Mouse (Mus musculus) limb, embryonic 14.5 days (tissue): ENCODE data around the gene Tcte2. TPM values are rescaled to one million over a fixed set of nuclear protein-coding genes. Genes with fewer than 3 reads are reported as not detected.
A peak's percentile ranks its signal among the peaks of the same experiment; 100 is the strongest.

Experiments used
- ATAC-seq: fragments of 200-750 bp; cut with Nextera tagmentation; 2 replicates; pipeline ENCODE4 v1.8.0; 2017; ENCODE audit warnings: low read depth, moderate number of reproducible peaks, moderate TSS enrichment; ENCODE audit not compliant: low FRiP score
- DNase-seq: peaks from one replicate; pipeline ENCODE4 v3.0.0-alpha.2; 2015; ENCODE audit warnings: low spot score
- H3K27ac ChIP-seq: fragments of 300-500 bp; sonication (generic); replicated peaks from 2 replicates; pipeline ENCODE4 v1.5.1; 2014; ENCODE audit warnings: low read depth, mild to moderate bottlenecking, low read length, moderate library complexity, mixed read lengths
- H3K27me3 ChIP-seq: fragments of 300-500 bp; sonication (generic); 2 replicates; pipeline ENCODE4 v1.6.1; 2014; ENCODE audit warnings: low read length, mixed read lengths; ENCODE audit not compliant: control insufficient read depth, insufficient read depth
- H3K36me3 ChIP-seq: fragments of 300-500 bp; sonication (generic); 2 replicates; pipeline ENCODE4 v1.6.1; 2014; ENCODE audit warnings: mild to moderate bottlenecking, low read length, moderate library complexity, mixed read lengths; ENCODE audit not compliant: control insufficient read depth, insufficient read depth
- H3K4me1 ChIP-seq: fragments of 300-500 bp; sonication (generic); 2 replicates; pipeline ENCODE4 v1.6.1; 2014; ENCODE audit warnings: antibody characterized with exemption, low read length, mixed read lengths; ENCODE audit not compliant: control insufficient read depth, insufficient read depth
- H3K4me2 ChIP-seq: fragments of 300-500 bp; sonication (generic); replicated peaks from 2 replicates; pipeline ENCODE4 v1.6.1; 2014; ENCODE audit warnings: low read depth, mild to moderate bottlenecking, low read length, moderate library complexity; ENCODE audit not compliant: severe bottlenecking
- H3K4me3 ChIP-seq: fragments of 300-500 bp; sonication (generic); replicated peaks from 2 replicates; pipeline ENCODE4 v1.5.1; 2014; ENCODE audit warnings: low read length
- H3K9ac ChIP-seq: fragments of 300-500 bp; sonication (generic); 2 replicates; pipeline ENCODE4 v1.6.1; 2014; ENCODE audit warnings: mild to moderate bottlenecking, low read depth, low read length, moderate library complexity; ENCODE audit not compliant: severe bottlenecking
- H3K9me3 ChIP-seq: fragments of 300-500 bp; sonication (generic); 2 replicates; pipeline ENCODE4 v1.6.1; 2016; ENCODE audit warnings: low read length; ENCODE audit not compliant: control insufficient read depth
- POLR2A ChIP-seq: fragments of 200-500 bp; IDR thresholded peaks from 2 replicates; pipeline ENCODE4 v1.8.0; 2012; ENCODE audit warnings: inconsistent platforms, mild to moderate bottlenecking, moderate library complexity, borderline replicate concordance; ENCODE audit not compliant: insufficient read depth, insufficient read length; ENCODE audit errors: extremely low read depth
- WGBS: fragments of 180-500 bp; shearing (Covaris S2); extraction: QIAGEN DNeasy Blood & Tissue Kit; methylation state at CpG from one replicate; pipeline ENCODE4 v1.1.7; 2014; 5-methylcytosine and 5-hydroxymethylcytosine counted together
- polyA plus RNA-seq, 2 experiments: library from polyadenylated mRNA; depleted of rRNA in 1 of 2; stranded (reverse) in 1 of 2; unstranded in 1 of 2; fragments of >200 nt; fragmentation: Nextera tagmentation in 1 of 2; extraction: Ambion mirVana in 1 of 2; gene quantifications; 2 replicates each; pipeline versions ENCODE4 v1.2.1 to v1.2.3; 2012 to 2014

Gene Tcte2
- polyA plus RNA-seq, 2 experiments = 4.4 to 5.2 TPM

DNA sequence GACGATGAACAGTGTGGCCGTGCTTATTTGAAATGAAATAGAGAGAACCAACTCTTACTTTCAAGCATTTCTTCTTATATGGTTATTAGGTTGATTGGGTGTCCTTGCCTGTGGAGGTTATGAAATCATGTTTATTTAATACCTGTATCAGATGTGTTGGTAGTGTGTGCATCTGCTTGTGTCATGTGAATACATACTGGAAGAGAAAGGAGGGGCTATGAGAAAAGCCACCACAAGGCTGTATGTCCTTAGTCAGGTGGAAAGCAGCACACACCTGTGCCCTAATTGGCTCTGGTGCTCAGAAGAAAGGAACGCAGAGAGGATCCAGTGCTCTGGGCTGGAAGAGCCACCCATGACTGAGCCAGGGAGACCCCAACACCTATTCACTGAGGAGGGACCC lies 49.1 kb downstream of the Tcte2 start:
- no peaks in the 10 kb centered on the region for H3K36me3 ChIP-seq
- DNase-seq (no peak), ATAC-seq (no peak)
- WGBS = 93% methylated on average over 3 of the region's 3 CpGs
- no peak for TF ChIP-seq POLR2A
- H3K4me1 ChIP-seq = no peaks in the 10 kb centered on the region
- no peaks in the 10 kb centered on the region for H3K27me3 ChIP-seq
- no peak overlapping the region for H3K4me2 ChIP-seq
- no peaks in the 10 kb centered on the region for H3K9me3 ChIP-seq
- no peak overlapping the region for H3K27ac ChIP-seq
- H3K9ac ChIP-seq = no peak overlapping the region
- no peak overlapping the region for H3K4me3 ChIP-seq

DNA sequence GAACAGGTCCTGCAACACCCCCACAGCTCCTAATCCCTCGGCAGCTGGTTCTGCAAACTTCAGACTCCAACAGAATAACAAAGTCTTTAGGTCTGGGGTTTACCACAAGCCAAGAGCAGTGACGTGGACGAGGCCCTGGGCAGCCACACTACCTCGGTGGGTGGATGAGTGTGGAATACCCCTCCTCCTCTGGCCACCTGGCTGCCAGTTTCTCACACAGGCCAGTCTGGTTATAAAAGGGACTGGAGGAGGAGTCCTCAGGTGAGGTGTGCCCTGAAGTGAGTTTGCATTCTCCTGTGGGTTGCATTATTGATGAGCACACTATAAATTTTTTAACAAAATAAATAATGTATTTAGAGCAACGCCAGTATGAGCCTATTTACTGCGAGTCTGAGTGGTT lies 49.5 kb downstream of the Tcte2 start:
- TF ChIP-seq POLR2A = no peak
- no peak for ATAC-seq
- no peak overlapping the region for H3K4me2 ChIP-seq
- no peak overlapping the region for H3K27ac ChIP-seq
- no peak overlapping the region for H3K9ac ChIP-seq
- no peaks in the 10 kb centered on the region for H3K27me3 ChIP-seq
- H3K4me3 ChIP-seq = no peak overlapping the region
- 53% methylated on average over 6 of the region's 6 CpGs for WGBS
- no peak for DNase-seq
- no peaks in the 10 kb centered on the region for H3K9me3 ChIP-seq
- no peaks in the 10 kb centered on the region for H3K4me1 ChIP-seq
- no peaks in the 10 kb centered on the region for H3K36me3 ChIP-seq

GRCm38 (mm10) chr17:13711173-13711572 lies 50.5 kb downstream of the Tcte2 start:
- ATAC-seq (no peak), DNase-seq (no peak)
- H3K27ac ChIP-seq = no peak overlapping the region
- no peak for TF ChIP-seq POLR2A
- no peaks in the 10 kb centered on the region for H3K36me3 ChIP-seq
- H3K4me1 ChIP-seq = no peaks in the 10 kb centered on the region
- H3K27me3 ChIP-seq = no peaks in the 10 kb centered on the region
- no peak overlapping the region for H3K4me3 ChIP-seq
- no peak overlapping the region for H3K4me2 ChIP-seq
- WGBS = 75% methylated on average over 5 of the region's 5 CpGs
- H3K9ac ChIP-seq = no peak overlapping the region
- H3K9me3 ChIP-seq = no peaks in the 10 kb centered on the region

GRCm38 (mm10) chr17:13705481-13705921 lies 56.1 kb downstream of the Tcte2 start:
- 64% methylated on average over 4 of the region's 4 CpGs for WGBS

GRCm38 (mm10) chr17:13703611-13704320 lies 57.9 kb downstream of the Tcte2 start:
- Histone ChIP-seq H3K9me3 (no peaks in the 10 kb centered on the region), H3K4me2 (no peak overlapping the region), H3K9ac (no peak overlapping the region), H3K27ac (0 out of 2 replicates have a peak overlapping the region, but pooled peaks have one; percentile 7), H3K4me3 (no peak overlapping the region), H3K4me1 (peaks cover 25% of the 10 kb centered on the region), H3K27me3 (no peaks in the 10 kb centered on the region), H3K36me3 (no peaks in the 10 kb centered on the region)
- WGBS = 27% methylated on average over 9 of the region's 9 CpGs
- DNase-seq (peak; percentile 18), ATAC-seq (no peak)
- no peak for TF ChIP-seq POLR2A

More at GRCm38 (mm10) chr17:13705481-13705921, 56.1 kb downstream of the Tcte2 start:
- Histone ChIP-seq H3K27me3 (no peaks in the 10 kb centered on the region), H3K4me2 (no peak overlapping the region), H3K4me3 (no peak overlapping the region), H3K36me3 (no peaks in the 10 kb centered on the region), H3K9ac (no peak overlapping the region), H3K4me1 (peaks cover 15% of the 10 kb centered on the region), H3K27ac (no peak overlapping the region), H3K9me3 (no peaks in the 10 kb centered on the region)
- DNase-seq (no peak), ATAC-seq (no peak)
- TF ChIP-seq POLR2A = no peak
